Mouse (Mus musculus): ENCODE results near the gene Ckmt1. TPM values are rescaled to one million over a fixed set of nuclear protein-coding genes. Genes with fewer than 3 reads are reported as not detected.
A peak's percentile ranks its signal among the peaks of the same experiment; 100 is the strongest.

The Ckmt1 gene
- polyA plus RNA-seq (2015; fragmentation: Nextera tagmentation; extraction: Ambion mirVana): 417 and 490 TPM in 2 replicates

- H3K36me3 ChIP-seq: no peaks in the 10 kb centered on the region
- WGBS: 36% methylated on average over 5 of the region's 5 CpGs
- peak within 1 kb of the TSS; percentile 61 for H3K4me2 ChIP-seq (replicated peaks)
- no peaks in the 10 kb centered on the region for H3K27me3 ChIP-seq (replicated peaks)
- peaks cover 13% of the 10 kb centered on the region for H3K4me1 ChIP-seq (replicated peaks)
- H3K9me3 ChIP-seq: no peaks in the 10 kb centered on the region
- peak within 1 kb of the TSS; percentile 40 for H3K4me3 ChIP-seq (replicated peaks)
- ATAC-seq: peak; percentile 63
- peak within 1 kb of the TSS; percentile 41 for H3K9ac ChIP-seq
- H3K27ac ChIP-seq: peak within 1 kb of the TSS; percentile 84
These were observed at the start of gene Ckmt1 for GRCm38 (mm10) chr2:121357494-121357893. TSS of gene Ckmt1 (plus strand) at chr2:121357714.

- peak; percentile 72 for ATAC-seq
- WGBS: 14% methylated on average over 5 of the region's 5 CpGs
These were observed 48.5 kb upstream of the Ckmt1 start for GRCm38 (mm10) chr2:121308997-121309416.

GRCm38 (mm10) chr2:121316278-121316677 lies 41.2 kb upstream of the Ckmt1 start:
- no peaks in the 10 kb centered on the region for H3K9me3 ChIP-seq
- no peak overlapping the region for H3K4me2 ChIP-seq (replicated peaks)
- H3K4me1 ChIP-seq (replicated peaks): no peaks in the 10 kb centered on the region
- no peak overlapping the region for H3K9ac ChIP-seq
- H3K36me3 ChIP-seq: peaks cover 2% of the 10 kb centered on the region; the same call in 1 of the 2 replicates
- H3K27ac ChIP-seq: no peak overlapping the region
- no peak overlapping the region for H3K4me3 ChIP-seq (replicated peaks)
- no peak for ATAC-seq
- WGBS: 77% methylated on average over 8 of the region's 8 CpGs
- H3K27me3 ChIP-seq (replicated peaks): no peaks in the 10 kb centered on the region

More at GRCm38 (mm10) chr2:121308997-121309416, 48.5 kb upstream of the Ckmt1 start:
- H3K4me1 ChIP-seq (replicated peaks): peaks cover 7% of the 10 kb centered on the region
- H3K36me3 ChIP-seq: 0 out of 2 replicates have a peak, but pooled peaks cover 4% of the 10 kb centered on the region
- no peaks in the 10 kb centered on the region for H3K27me3 ChIP-seq (replicated peaks)
- no peaks in the 10 kb centered on the region for H3K9me3 ChIP-seq
- peak overlapping the region; percentile 60 for H3K27ac ChIP-seq
- H3K4me3 ChIP-seq (replicated peaks): peak overlapping the region; percentile 9; the same call in 1 of the 2 replicates
- H3K9ac ChIP-seq: no peak overlapping the region
- peak overlapping the region; percentile 49 for H3K4me2 ChIP-seq (replicated peaks)

GRCm38 (mm10) chr2:121323041-121323440 lies 34.5 kb upstream of the Ckmt1 start:
- Histone ChIP-seq H3K9ac (no peak overlapping the region), H3K9me3 (no peaks in the 10 kb centered on the region), H3K36me3 (peaks cover 4% of the 10 kb centered on the region; the same call in 1 of the 2 replicates), H3K4me3 (replicated peaks) (no peak overlapping the region), H3K4me1 (replicated peaks) (no peaks in the 10 kb centered on the region), H3K4me2 (replicated peaks) (no peak overlapping the region), H3K27me3 (replicated peaks) (no peaks in the 10 kb centered on the region), H3K27ac (no peak overlapping the region)
- no peak for ATAC-seq
- 91% methylated on average over 10 of the region's 10 CpGs for WGBS

- 84% methylated on average over 10 of the region's 10 CpGs for WGBS
- no peak overlapping the region for H3K9ac ChIP-seq
- H3K27ac ChIP-seq: no peak overlapping the region
- H3K27me3 ChIP-seq (replicated peaks): no peaks in the 10 kb centered on the region
- no peak overlapping the region for H3K4me2 ChIP-seq (replicated peaks)
- no peaks in the 10 kb centered on the region for H3K9me3 ChIP-seq
- H3K4me3 ChIP-seq (replicated peaks): no peak overlapping the region
- peaks cover 4% of the 10 kb centered on the region; the same call in 1 of the 2 replicates for H3K36me3 ChIP-seq
- no peaks in the 10 kb centered on the region for H3K4me1 ChIP-seq (replicated peaks)
- ATAC-seq: no peak
These were observed 33.6 kb upstream of the Ckmt1 start for GRCm38 (mm10) chr2:121323693-121324470.

- H3K9ac ChIP-seq: no peak overlapping the region
- no peaks in the 10 kb centered on the region for H3K27me3 ChIP-seq (replicated peaks)
- ATAC-seq: no peak
- no peak overlapping the region for H3K4me3 ChIP-seq (replicated peaks)
- H3K36me3 ChIP-seq: no peaks in the 10 kb centered on the region
- WGBS: 94% methylated on average over 2 of the region's 2 CpGs
- H3K4me1 ChIP-seq (replicated peaks): no peaks in the 10 kb centered on the region
- no peaks in the 10 kb centered on the region for H3K9me3 ChIP-seq
- H3K4me2 ChIP-seq (replicated peaks): no peak overlapping the region
- H3K27ac ChIP-seq: no peak overlapping the region
These were observed 28.0 kb upstream of the Ckmt1 start for GRCm38 (mm10) chr2:121329492-121329891.

- H3K4me1 ChIP-seq (replicated peaks): no peaks in the 10 kb centered on the region
- H3K27ac ChIP-seq: no peak overlapping the region
- no peaks in the 10 kb centered on the region for H3K27me3 ChIP-seq (replicated peaks)
- H3K4me2 ChIP-seq (replicated peaks): no peak overlapping the region
- H3K4me3 ChIP-seq (replicated peaks): no peak overlapping the region
- H3K9me3 ChIP-seq: no peaks in the 10 kb centered on the region
- H3K36me3 ChIP-seq: no peaks in the 10 kb centered on the region
- no peak for ATAC-seq
- no peak overlapping the region for H3K9ac ChIP-seq
These were observed 18.5 kb upstream of the Ckmt1 start for GRCm38 (mm10) chr2:121339057-121339456.

- no peak overlapping the region for H3K4me3 ChIP-seq (replicated peaks)
- peaks cover 4% of the 10 kb centered on the region for H3K4me1 ChIP-seq (replicated peaks)
- no peaks in the 10 kb centered on the region for H3K9me3 ChIP-seq
- H3K4me2 ChIP-seq (replicated peaks): no peak overlapping the region
- no peak for ATAC-seq
- H3K9ac ChIP-seq: no peak overlapping the region
- 69% methylated on average over 8 of the region's 8 CpGs for WGBS
- no peaks in the 10 kb centered on the region for H3K27me3 ChIP-seq (replicated peaks)
- no peaks in the 10 kb centered on the region for H3K36me3 ChIP-seq
- H3K27ac ChIP-seq: no peak overlapping the region
These were observed 4.4 kb upstream of the Ckmt1 start for GRCm38 (mm10) chr2:121353156-121353555.

GRCm38 (mm10) chr2:121354378-121354777 lies 3.1 kb upstream of the Ckmt1 start:
- WGBS: 5% methylated on average over 6 of the region's 6 CpGs
- peak overlapping the region; percentile 75 for H3K4me2 ChIP-seq (replicated peaks)
- no peaks in the 10 kb centered on the region for H3K9me3 ChIP-seq
- no peaks in the 10 kb centered on the region for H3K27me3 ChIP-seq (replicated peaks)
- H3K9ac ChIP-seq: peak overlapping the region; percentile 73
- H3K27ac ChIP-seq: 0 out of 2 replicates have a peak overlapping the region, but pooled peaks have one; percentile 14
- no peak for ATAC-seq
- H3K4me1 ChIP-seq (replicated peaks): peaks cover 10% of the 10 kb centered on the region
- no peaks in the 10 kb centered on the region for H3K36me3 ChIP-seq
- peak overlapping the region; percentile 68 for H3K4me3 ChIP-seq (replicated peaks)

GRCm38 (mm10) chr2:121354820-121355592 lies 2.5 kb upstream of the Ckmt1 start, which contains the start of gene Ppip5k1:
TSS of gene Ppip5k1 (minus strand) at chr2:121355396.
- H3K27me3 ChIP-seq (replicated peaks): no peaks in the 10 kb centered on the region
- peak; percentile 92 for ATAC-seq
- peak within 1 kb of the TSS; percentile 73 for H3K9ac ChIP-seq
- under 1% methylated on average over 52 of the region's 58 CpGs for WGBS
- H3K4me1 ChIP-seq (replicated peaks): peaks cover 13% of the 10 kb centered on the region
- H3K4me2 ChIP-seq (replicated peaks): peak within 1 kb of the TSS; percentile 75
- no peaks in the 10 kb centered on the region for H3K9me3 ChIP-seq
- H3K4me3 ChIP-seq (replicated peaks): peak within 1 kb of the TSS; percentile 68
- no peaks in the 10 kb centered on the region for H3K36me3 ChIP-seq
- 0 out of 2 replicates have a peak within 1 kb of the TSS, but pooled peaks have one; percentile 14 for H3K27ac ChIP-seq

GRCm38 (mm10) chr2:121357961-121358360 lies 447 bp downstream of the Ckmt1 start:
- H3K27me3 ChIP-seq (replicated peaks): no peaks in the 10 kb centered on the region
- no peaks in the 10 kb centered on the region for H3K36me3 ChIP-seq
- peak overlapping the region; percentile 84 for H3K27ac ChIP-seq
- peak overlapping the region; percentile 61 for H3K4me2 ChIP-seq (replicated peaks)
- peak overlapping the region; percentile 40 for H3K4me3 ChIP-seq (replicated peaks)
- no peak overlapping the region for H3K9ac ChIP-seq
- no peaks in the 10 kb centered on the region for H3K9me3 ChIP-seq
- peak; percentile 40 for ATAC-seq
- H3K4me1 ChIP-seq (replicated peaks): peaks cover 13% of the 10 kb centered on the region
- 3% methylated on average over 4 of the region's 4 CpGs for WGBS

GRCm38 (mm10) chr2:121358381-121358780 lies 867 bp downstream of the Ckmt1 start:
- Histone ChIP-seq H3K4me2 (replicated peaks) (peak overlapping the region; percentile 61), H3K27me3 (replicated peaks) (no peaks in the 10 kb centered on the region), H3K9ac (peak overlapping the region; percentile 41), H3K4me3 (replicated peaks) (peak overlapping the region; percentile 40), H3K27ac (peak overlapping the region; percentile 84), H3K4me1 (replicated peaks) (peaks cover 13% of the 10 kb centered on the region), H3K9me3 (no peaks in the 10 kb centered on the region), H3K36me3 (no peaks in the 10 kb centered on the region)
- under 1% methylated on average over 16 of the region's 16 CpGs for WGBS
- ATAC-seq: peak; percentile 84

Measured in intestine, embryonic 15.5 days (tissue).